Mouse (Mus musculus): ENCODE measurements around the gene Brca1. TPM values are rescaled to one million over a fixed set of nuclear protein-coding genes. Genes with fewer than 3 reads are reported as not detected.
"Not testable (repeated sequence)": the region's sequence is repeated elsewhere in the genome, so short reads cannot be mapped to it uniquely, and the experiment has no call there.

Brca1 gene
- polyA plus RNA-seq, 1 experiment from 2014 or later, result 1.5 TPM

DNA sequence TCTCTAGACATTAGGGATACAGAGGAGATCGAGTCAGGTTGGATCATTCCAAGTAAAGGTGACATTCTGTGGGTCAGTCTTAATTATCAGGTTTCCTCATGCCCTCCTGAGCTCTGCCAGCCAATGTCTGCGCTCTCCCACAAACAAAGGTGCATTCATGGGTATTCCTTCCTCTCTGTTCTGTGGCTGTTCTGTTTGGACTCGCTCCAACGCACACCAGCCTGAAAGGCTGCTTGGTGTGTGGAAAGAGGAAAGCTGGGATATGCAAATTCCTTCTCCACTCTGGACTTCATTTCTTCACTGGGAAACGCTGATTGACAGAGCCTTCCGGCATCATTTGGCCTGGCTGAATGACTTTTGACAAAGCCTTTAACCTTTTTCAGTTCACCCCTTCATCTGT lies 97.1 kb downstream of the Brca1 start:
- Histone ChIP-seq H3K4me2 (no peak overlapping the region), H3K36me3 (replicated peaks) (peaks cover 19% of the 10 kb centered on the region), H3K4me3 (no peak overlapping the region), H3K4me1 (no peaks in the 10 kb centered on the region), H3K27me3 (replicated peaks) (no peaks in the 10 kb centered on the region), H3K27ac (no peak overlapping the region), H3K9me3 (no peaks in the 10 kb centered on the region), H3K9ac (no peak overlapping the region)
- ATAC-seq (replicated peaks), result no peak
- 28% methylated on average over 6 of the region's 6 CpGs for WGBS

DNA sequence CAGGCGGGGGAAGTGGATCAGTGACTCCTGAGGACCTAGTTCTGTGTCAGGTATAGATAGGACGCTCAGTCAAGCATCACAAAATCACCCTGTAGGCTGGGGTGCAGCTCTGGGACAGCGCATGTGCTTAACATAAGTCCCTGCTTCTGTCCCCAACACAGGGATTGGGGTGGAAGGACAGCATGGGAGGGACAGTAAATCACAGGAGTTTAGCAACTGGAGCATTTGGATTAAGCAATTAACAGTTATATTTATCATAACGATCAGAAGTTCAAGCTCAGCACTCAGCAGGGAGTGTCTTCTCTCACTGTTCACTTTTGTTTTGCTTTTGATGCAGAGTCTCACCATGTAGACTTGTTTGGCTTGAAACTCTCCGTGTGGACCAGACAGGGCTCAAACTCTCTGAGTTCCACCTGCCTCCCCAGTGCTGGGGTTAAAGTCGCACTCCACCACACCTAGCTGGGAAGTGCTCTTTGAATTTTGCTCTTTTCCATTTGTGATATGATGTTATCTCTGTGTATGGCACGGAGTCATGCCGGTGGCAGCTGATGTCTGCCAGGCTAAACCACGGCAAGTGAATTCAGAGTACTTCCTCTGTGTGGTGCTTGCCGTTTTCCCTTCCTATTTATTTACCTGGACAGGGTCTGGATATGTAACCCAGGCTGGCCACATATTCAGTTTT lies 99.5 kb downstream of the Brca1 start:
- Histone ChIP-seq H3K36me3 (replicated peaks) (0 out of 2 replicates have a peak, but pooled peaks cover 6% of the 10 kb centered on the region), H3K9ac (no peak overlapping the region), H3K9me3 (no peaks in the 10 kb centered on the region), H3K27me3 (replicated peaks) (no peaks in the 10 kb centered on the region), H3K4me3 (no peak overlapping the region), H3K27ac (no peak overlapping the region), H3K4me2 (no peak overlapping the region), H3K4me1 (no peaks in the 10 kb centered on the region)
- ATAC-seq (replicated peaks), result no peak
- 77% methylated on average over 10 of the region's 10 CpGs for WGBS

DNA sequence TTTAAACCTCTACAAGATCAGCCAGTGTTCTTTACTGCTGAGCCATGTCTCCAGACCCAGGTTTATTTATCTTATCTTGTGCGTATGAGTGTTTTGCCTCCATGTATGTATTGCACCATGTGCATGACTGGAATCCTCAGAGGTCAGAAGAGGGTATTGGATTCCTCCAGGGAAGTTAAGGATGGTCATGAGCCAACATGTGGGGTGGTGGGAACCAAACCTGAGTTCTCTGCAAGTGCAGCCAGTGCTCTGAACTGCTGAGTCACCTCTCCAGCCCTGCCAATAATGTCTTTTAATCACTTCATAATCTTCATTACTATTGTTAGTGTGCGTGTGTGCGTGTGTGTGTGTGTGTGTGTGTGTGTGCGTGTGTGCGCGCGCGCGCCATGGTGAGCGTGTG lies 100.2 kb downstream of the Brca1 start:
- no peaks in the 10 kb centered on the region for H3K9me3 ChIP-seq
- no peaks in the 10 kb centered on the region for H3K27me3 ChIP-seq (replicated peaks)
- H3K4me1 ChIP-seq, result no peaks in the 10 kb centered on the region
- H3K4me2 ChIP-seq, result no peak overlapping the region
- no peak overlapping the region for H3K4me3 ChIP-seq
- H3K36me3 ChIP-seq (replicated peaks), result no peaks in the 10 kb centered on the region
- no peak overlapping the region for H3K27ac ChIP-seq
- 93% methylated on average over 10 of the region's 10 CpGs for WGBS
- H3K9ac ChIP-seq, result no peak overlapping the region
- no peak for ATAC-seq (replicated peaks)

DNA sequence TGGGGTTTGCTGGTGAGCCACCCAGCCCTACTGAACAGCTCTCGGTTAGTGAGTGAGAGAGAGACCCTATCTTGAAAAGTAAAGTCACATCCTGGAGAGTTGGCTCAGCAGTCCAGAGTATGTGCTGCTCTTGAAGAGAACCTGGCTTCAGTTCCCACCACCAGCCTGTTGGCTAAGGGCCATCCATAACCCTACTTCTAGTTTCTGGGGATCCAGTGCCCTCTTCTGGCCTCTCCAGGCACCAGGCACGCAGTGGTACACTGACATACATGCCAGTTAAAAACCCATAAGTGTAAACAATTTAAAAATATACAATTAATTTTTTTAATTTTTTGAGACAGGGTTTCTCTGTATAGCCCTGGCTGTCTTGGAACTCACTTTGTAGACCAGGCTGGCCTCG lies 101.4 kb downstream of the Brca1 start:
- Histone ChIP-seq H3K4me3 (no peak overlapping the region), H3K36me3 (replicated peaks) (peaks cover 4% of the 10 kb centered on the region; the same call in 1 of the 2 replicates), H3K27ac (no peak overlapping the region), H3K9me3 (no peaks in the 10 kb centered on the region), H3K27me3 (replicated peaks) (no peaks in the 10 kb centered on the region), H3K4me2 (no peak overlapping the region), H3K4me1 (no peaks in the 10 kb centered on the region), H3K9ac (no peak overlapping the region)
- 84% methylated on average over 3 of the region's 3 CpGs for WGBS
- no peak for ATAC-seq (replicated peaks)

DNA sequence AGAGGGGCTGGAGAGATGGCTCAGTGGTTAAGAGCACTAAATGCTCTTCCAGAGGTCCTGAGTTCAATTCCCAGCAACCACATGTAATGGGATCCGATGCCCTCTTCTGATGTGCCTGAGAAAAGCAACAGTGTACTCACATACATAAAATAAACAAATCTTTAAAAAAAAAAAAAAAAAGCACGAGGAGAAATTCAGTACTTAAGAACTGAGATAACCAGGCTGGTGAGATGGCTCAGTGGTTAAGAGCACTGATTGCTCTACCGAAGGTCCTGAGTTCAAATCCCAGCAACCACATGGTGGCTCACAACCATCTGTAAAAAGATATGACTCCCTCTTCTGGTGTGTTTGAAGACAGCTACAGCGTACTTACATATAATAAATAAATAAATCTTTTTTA lies 102.2 kb downstream of the Brca1 start:
- not testable (repeated sequence) for H3K4me1 ChIP-seq; ATAC-seq (replicated peaks); H3K9ac ChIP-seq; H3K27ac ChIP-seq; H3K27me3 ChIP-seq (replicated peaks); H3K36me3 ChIP-seq (replicated peaks); H3K9me3 ChIP-seq; H3K4me3 ChIP-seq; H3K4me2 ChIP-seq
- 90% methylated on average over 4 of the region's 4 CpGs for WGBS

DNA sequence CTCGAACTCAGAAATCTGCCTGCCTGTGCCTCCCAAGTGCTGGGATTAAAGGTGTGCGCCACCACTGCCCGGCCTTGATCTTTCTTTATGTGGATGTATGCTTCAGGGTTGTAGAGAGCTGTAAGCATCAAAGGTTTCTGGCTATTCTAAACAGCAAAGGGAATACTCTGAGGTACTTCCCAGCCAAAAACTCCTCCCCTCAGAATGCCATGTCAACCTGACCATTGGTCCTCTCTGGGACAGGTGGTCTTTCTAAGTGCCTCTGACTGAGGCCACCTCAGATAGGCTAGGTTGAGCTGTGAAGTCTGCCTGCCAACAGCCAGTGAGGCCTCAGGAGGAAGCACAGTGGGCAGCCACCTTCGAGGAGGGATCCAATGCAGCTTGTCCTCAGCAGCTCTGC lies 102.9 kb downstream of the Brca1 start:
- Histone ChIP-seq H3K4me3 (no peak overlapping the region), H3K9me3 (no peaks in the 10 kb centered on the region), H3K9ac (no peak overlapping the region), H3K4me2 (no peak overlapping the region), H3K27me3 (replicated peaks) (no peaks in the 10 kb centered on the region), H3K27ac (no peak overlapping the region), H3K36me3 (replicated peaks) (peaks cover 16% of the 10 kb centered on the region), H3K4me1 (peaks cover 4% of the 10 kb centered on the region)
- 83% methylated on average over 4 of the region's 4 CpGs for WGBS
- no peak for ATAC-seq (replicated peaks)

DNA sequence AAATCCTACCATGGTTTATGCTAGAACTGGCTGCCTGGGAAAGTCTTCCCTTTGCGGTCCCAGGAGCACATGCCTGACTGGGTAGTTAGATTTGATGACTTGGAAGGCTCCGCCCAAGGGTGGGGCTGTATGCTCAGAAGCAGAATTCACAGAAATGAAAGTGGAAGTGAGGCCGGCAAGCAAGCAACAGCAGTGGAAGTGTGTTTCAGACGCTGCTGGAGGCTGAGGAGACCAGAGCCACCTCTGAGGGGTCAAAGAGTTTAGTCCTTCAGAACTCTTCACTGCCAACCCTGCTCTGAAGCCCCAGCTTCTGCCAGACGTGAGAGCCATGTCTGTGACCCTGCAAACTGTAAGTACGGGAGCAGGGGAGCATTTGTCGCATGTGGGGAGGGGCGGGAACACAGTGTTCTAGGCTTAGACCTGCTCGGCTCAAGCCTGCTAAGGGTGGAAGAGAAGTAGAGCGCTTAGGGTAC lies 103.4 kb downstream of the Brca1 start, which contains the start of gene Ifi35:
TSS of gene Ifi35 (plus strand) at position 134 of the 473 bp plus-strand sequence.
- no peak for ATAC-seq (replicated peaks)
- Histone ChIP-seq H3K4me1 (peaks cover 10% of the 10 kb centered on the region), H3K27ac (no peak within 1 kb of the TSS), H3K27me3 (replicated peaks) (no peaks in the 10 kb centered on the region), H3K4me3 (0 out of 2 replicates have a peak within 1 kb of the TSS, but pooled peaks have one; percentile 2), H3K9ac (no peak within 1 kb of the TSS), H3K36me3 (replicated peaks) (peaks cover 20% of the 10 kb centered on the region), H3K4me2 (0 out of 2 replicates have a peak within 1 kb of the TSS, but pooled peaks have one; percentile 0), H3K9me3 (no peaks in the 10 kb centered on the region)
- WGBS, result 49% methylated on average over 10 of the region's 10 CpGs

DNA sequence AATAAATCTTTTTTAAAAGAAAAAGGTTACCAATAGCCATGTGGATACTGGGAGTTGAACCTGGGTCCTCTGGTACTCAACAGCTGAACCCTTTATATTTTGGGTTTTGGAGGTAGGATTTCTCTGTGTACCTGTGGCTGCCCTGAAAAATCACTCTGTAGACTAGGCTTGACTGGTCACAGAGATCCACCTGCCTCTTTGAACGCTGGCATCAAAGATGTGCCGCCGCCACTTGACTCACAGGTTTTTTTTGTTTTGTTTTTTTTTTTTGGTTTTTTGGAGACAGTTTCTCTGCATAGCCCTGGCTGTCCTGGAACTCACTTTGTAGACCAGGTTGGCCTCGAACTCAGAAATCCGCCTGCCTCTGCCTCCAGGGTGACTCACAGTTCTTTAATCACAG lies 104.0 kb downstream of the Brca1 start:
- no peak overlapping the region for H3K4me3 ChIP-seq
- 92% methylated on average over 5 of the region's 5 CpGs for WGBS
- H3K27ac ChIP-seq, result no peak overlapping the region
- H3K36me3 ChIP-seq (replicated peaks), result peaks cover 20% of the 10 kb centered on the region
- no peak overlapping the region for H3K9ac ChIP-seq
- H3K4me2 ChIP-seq, result no peak overlapping the region
- no peak for ATAC-seq (replicated peaks)
- H3K4me1 ChIP-seq, result peaks cover 14% of the 10 kb centered on the region
- H3K9me3 ChIP-seq, result no peaks in the 10 kb centered on the region
- no peaks in the 10 kb centered on the region for H3K27me3 ChIP-seq (replicated peaks)

DNA sequence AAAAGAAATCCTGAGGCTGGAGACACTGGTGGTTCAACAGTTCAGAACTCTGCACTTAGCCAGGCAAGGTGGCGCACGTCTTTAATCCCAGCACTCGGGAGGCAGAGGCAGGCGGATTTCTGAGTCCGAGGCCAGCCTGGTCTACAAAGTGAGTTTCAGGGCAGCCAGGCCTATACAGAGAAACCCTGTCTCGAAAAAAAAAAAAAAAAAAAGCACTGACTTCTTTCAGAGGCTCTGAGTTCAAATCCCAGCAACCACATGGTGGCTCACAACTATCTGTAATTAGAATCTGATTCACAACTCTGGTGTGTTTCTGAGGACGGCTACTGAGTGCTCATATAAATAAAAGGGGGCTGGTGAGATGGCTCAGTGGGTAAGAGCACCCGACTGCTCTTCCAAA lies 104.9 kb downstream of the Brca1 start:
- H3K36me3 ChIP-seq (replicated peaks), result peaks cover 20% of the 10 kb centered on the region
- peaks cover 14% of the 10 kb centered on the region for H3K4me1 ChIP-seq
- H3K9me3 ChIP-seq; ATAC-seq (replicated peaks); H3K4me3 ChIP-seq; H3K27ac ChIP-seq; H3K4me2 ChIP-seq; H3K27me3 ChIP-seq (replicated peaks); H3K9ac ChIP-seq: not testable (repeated sequence)
- 88% methylated on average over 8 of the region's 8 CpGs for WGBS

DNA sequence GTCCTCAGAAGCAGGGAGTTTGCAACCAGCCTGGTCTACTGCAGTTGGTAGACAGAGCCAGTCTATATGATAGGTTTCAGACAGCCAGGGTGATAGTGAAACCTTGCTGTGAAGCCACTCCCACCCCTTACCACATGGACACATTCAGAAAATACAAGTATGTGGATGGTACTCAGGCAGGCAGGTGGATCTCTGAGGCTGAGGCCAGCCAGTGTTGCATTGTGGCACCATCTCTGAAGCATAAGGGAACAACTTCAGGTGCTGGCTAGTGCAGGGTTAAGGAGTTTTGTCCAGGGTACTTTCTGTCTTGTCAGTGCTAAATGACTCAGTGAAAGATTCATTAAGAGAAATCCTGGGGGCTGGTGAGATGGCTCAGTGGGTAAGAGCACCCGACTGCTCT lies 105.4 kb downstream of the Brca1 start:
- Histone ChIP-seq H3K4me1 (peaks cover 14% of the 10 kb centered on the region), H3K4me3 (no peak overlapping the region), H3K27ac (no peak overlapping the region), H3K9ac (no peak overlapping the region), H3K36me3 (replicated peaks) (peaks cover 20% of the 10 kb centered on the region), H3K27me3 (replicated peaks) (no peaks in the 10 kb centered on the region), H3K4me2 (no peak overlapping the region), H3K9me3 (no peaks in the 10 kb centered on the region)
- ATAC-seq (replicated peaks), result no peak
- WGBS, result 89% methylated on average over 1 of the region's 1 CpGs

DNA sequence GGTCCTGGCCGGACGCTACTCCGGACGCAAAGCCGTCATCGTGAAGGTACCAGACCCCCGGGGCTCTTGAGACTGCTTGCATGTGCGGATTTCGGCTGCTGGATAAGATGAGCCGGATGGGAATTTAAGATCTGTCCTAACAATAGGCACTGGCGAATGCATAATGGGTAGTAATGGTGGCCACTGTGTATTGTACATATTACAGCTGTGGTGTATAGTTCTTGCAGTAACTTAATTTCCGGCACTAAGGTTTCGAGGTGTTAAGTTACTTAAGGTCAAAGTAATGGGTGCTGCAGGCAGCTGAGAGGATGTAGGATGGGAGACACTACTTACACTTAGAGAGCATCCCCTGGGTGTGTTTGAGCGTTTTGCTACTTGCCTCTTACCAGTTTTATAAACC lies 109.0 kb downstream of the Brca1 start:
- peak overlapping the region; percentile 83 for H3K27ac ChIP-seq
- peaks cover 14% of the 10 kb centered on the region for H3K4me1 ChIP-seq
- peaks cover 20% of the 10 kb centered on the region for H3K36me3 ChIP-seq (replicated peaks)
- peak overlapping the region; percentile 72 for H3K4me2 ChIP-seq
- no peaks in the 10 kb centered on the region for H3K9me3 ChIP-seq
- WGBS, result 2% methylated on average over 14 of the region's 14 CpGs
- no peaks in the 10 kb centered on the region for H3K27me3 ChIP-seq (replicated peaks)
- H3K4me3 ChIP-seq, result peak overlapping the region; percentile 68
- H3K9ac ChIP-seq, result peak overlapping the region; percentile 76
- no peak for ATAC-seq (replicated peaks)

DNA sequence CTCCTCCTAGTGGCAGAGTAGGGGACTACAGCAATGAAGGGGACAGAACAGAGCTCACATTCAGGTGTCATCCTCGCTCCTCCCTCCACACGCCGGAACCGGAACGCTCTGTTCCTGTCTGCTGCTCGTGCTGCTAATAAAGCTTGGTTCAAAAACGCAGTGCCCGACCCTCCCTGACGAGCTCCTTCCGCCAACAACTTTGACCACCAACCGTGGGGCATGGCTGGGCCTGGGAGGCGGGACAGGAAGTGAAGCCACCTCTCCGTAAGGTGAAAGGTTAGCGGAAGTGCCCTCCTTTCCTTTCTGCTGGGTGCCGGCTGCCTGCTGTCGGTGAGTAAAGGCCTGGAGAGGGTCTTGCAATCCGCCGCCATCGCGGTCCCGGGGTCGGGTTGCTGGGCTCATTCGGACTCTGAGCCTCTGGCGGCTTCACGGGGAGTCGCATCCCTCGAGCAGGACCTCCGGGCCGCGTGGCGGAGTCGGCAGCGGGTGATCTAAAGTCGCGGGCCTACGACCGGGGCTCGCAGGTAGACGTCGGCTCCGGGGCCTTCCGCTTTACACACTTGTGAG lies 109.5 kb downstream of the Brca1 start, which contains the start of gene Rpl27:
TSS of gene Rpl27 (plus strand) at position 172 of the 567 bp plus-strand sequence.
- no peaks in the 10 kb centered on the region for H3K27me3 ChIP-seq (replicated peaks)
- peak within 1 kb of the TSS; percentile 76 for H3K9ac ChIP-seq
- peaks cover 20% of the 10 kb centered on the region for H3K36me3 ChIP-seq (replicated peaks)
- peak within 1 kb of the TSS; percentile 72 for H3K4me2 ChIP-seq
- no peaks in the 10 kb centered on the region for H3K9me3 ChIP-seq
- H3K27ac ChIP-seq, result peak within 1 kb of the TSS; percentile 83
- ATAC-seq (replicated peaks), result peak; percentile 99
- peaks cover 14% of the 10 kb centered on the region for H3K4me1 ChIP-seq
- H3K4me3 ChIP-seq, result peak within 1 kb of the TSS; percentile 68
- under 1% methylated on average over 42 of the region's 42 CpGs for WGBS

Measured in midbrain, embryonic 15.5 days (tissue).